Mouse (Mus musculus) forebrain, embryonic 14.5 days (tissue): Measurements from ENCODE around the gene Fstl3. TPM values are rescaled to one million over a fixed set of nuclear protein-coding genes. Genes with fewer than 3 reads are reported as not detected.

ENCODE experiments used
- ATAC-seq: fragments of 200-750 bp; cut with Nextera tagmentation; 2 replicates; pipeline ENCODE4 v1.8.0; 2017; ENCODE audit warnings: mild to moderate bottlenecking, moderate library complexity
- DNase-seq: peaks from one replicate; pipeline ENCODE4 v3.0.0-alpha.2; 2015; ENCODE audit warnings: low spot score
- H3K27ac ChIP-seq: fragments of 300-500 bp; sonication (generic); 2 replicates; pipeline ENCODE4 v1.5.1; 2014; ENCODE audit warnings: low read depth, mild to moderate bottlenecking, control low read depth, low read length, moderate library complexity
- H3K27me3 ChIP-seq: fragments of 300-500 bp; sonication (generic); replicated peaks from 2 replicates; pipeline ENCODE4 v1.6.1; 2014; ENCODE audit warnings: low read length, control low read depth, mixed read lengths; ENCODE audit not compliant: control insufficient read depth, insufficient read depth
- H3K36me3 ChIP-seq: fragments of 300-500 bp; sonication (generic); 2 replicates; pipeline ENCODE4 v1.6.1; 2014; ENCODE audit warnings: low read length, control low read depth; ENCODE audit not compliant: control insufficient read depth, insufficient read depth
- H3K4me1 ChIP-seq: fragments of 300-500 bp; sonication (generic); 2 replicates; pipeline ENCODE4 v1.6.1; 2014; ENCODE audit warnings: antibody characterized with exemption, low read length, control low read depth; ENCODE audit not compliant: control insufficient read depth, insufficient read depth
- H3K4me2 ChIP-seq: fragments of 300-500 bp; sonication (generic); 2 replicates; pipeline ENCODE4 v1.6.1; 2014; ENCODE audit warnings: mild to moderate bottlenecking, control low read depth, low read length
- H3K4me3 ChIP-seq: fragments of 300-500 bp; sonication (generic); 2 replicates; pipeline ENCODE4 v1.5.1; 2014; ENCODE audit warnings: low read depth, low read length, control low read depth
- H3K9ac ChIP-seq: fragments of 300-500 bp; sonication (generic); 2 replicates; pipeline ENCODE4 v1.6.1; 2014; ENCODE audit warnings: mild to moderate bottlenecking, low read length, control low read depth, moderate library complexity
- H3K9me3 ChIP-seq: fragments of 300-500 bp; sonication (generic); replicated peaks from 2 replicates; pipeline ENCODE4 v1.6.1; 2016; ENCODE audit warnings: low read length, control low read depth, mixed read lengths; ENCODE audit not compliant: control insufficient read depth
- WGBS: fragments of 180-500 bp; shearing (Covaris S2); extraction: QIAGEN DNeasy Blood & Tissue Kit; methylation state at CpG from one replicate; pipeline ENCODE4 v1.1.7; 2014; 5-methylcytosine and 5-hydroxymethylcytosine counted together
- polyA plus RNA-seq: library from polyadenylated mRNA; unstranded; fragments of >200 nt; fragmentation: Nextera tagmentation; extraction: Ambion mirVana; gene quantifications from 2 replicates; pipeline ENCODE4 v1.2.1, GENCODE M21; 2014

Fstl3 gene
- polyA plus RNA-seq, 1 experiment from 2014 or later: 0.58 TPM

- Histone ChIP-seq H3K4me2 (no peak overlapping the region), H3K9ac (no peak overlapping the region), H3K36me3 (peaks cover 98% of the 10 kb centered on the region), H3K27ac (no peak overlapping the region), H3K4me3 (no peak overlapping the region), H3K4me1 (no peaks in the 10 kb centered on the region), H3K9me3 (peaks cover 19% of the 10 kb centered on the region), H3K27me3 (0 out of 2 replicates have a peak, but pooled peaks cover 2% of the 10 kb centered on the region)
- ATAC-seq (no peak), DNase-seq (no peak)
- WGBS: 97% methylated on average over 28 of the region's 28 CpGs
Observed at GRCm38 (mm10) chr10:79739234-79739633, 37.8 kb upstream of the Fstl3 start.

GRCm38 (mm10) chr10:79740863-79741262 is 36.2 kb upstream of the Fstl3 start:
- no peak overlapping the region for H3K4me3 ChIP-seq
- WGBS: 50% methylated on average over 11 of the region's 11 CpGs
- H3K27ac ChIP-seq: no peak overlapping the region
- H3K9ac ChIP-seq: no peak overlapping the region
- ATAC-seq: no peak
- no peak overlapping the region for H3K4me2 ChIP-seq
- 0 out of 2 replicates have a peak, but pooled peaks cover under 1% of the 10 kb centered on the region for H3K27me3 ChIP-seq
- peaks cover 19% of the 10 kb centered on the region for H3K9me3 ChIP-seq
- H3K36me3 ChIP-seq: peaks cover 86% of the 10 kb centered on the region
- DNase-seq: no peak
- no peaks in the 10 kb centered on the region; the same call in 1 of the 2 replicates for H3K4me1 ChIP-seq

- Histone ChIP-seq H3K4me2 (no peak overlapping the region), H3K4me1 (no peaks in the 10 kb centered on the region; the same call in 1 of the 2 replicates), H3K9ac (no peak overlapping the region), H3K27me3 (no peaks in the 10 kb centered on the region), H3K9me3 (peaks cover 17% of the 10 kb centered on the region), H3K27ac (no peak overlapping the region), H3K4me3 (no peak overlapping the region), H3K36me3 (peaks cover 64% of the 10 kb centered on the region)
- 91% methylated on average over 11 of the region's 11 CpGs for WGBS
- DNase-seq (no peak), ATAC-seq (no peak)
Observed at GRCm38 (mm10) chr10:79743161-79743560, 33.9 kb upstream of the Fstl3 start.

GRCm38 (mm10) chr10:79743650-79744365 is 33.3 kb upstream of the Fstl3 start:
- H3K27ac ChIP-seq: no peak overlapping the region
- 96% methylated on average over 15 of the region's 15 CpGs for WGBS

GRCm38 (mm10) chr10:79745411-79745810 is 31.7 kb upstream of the Fstl3 start:
- Histone ChIP-seq H3K9me3 (no peaks in the 10 kb centered on the region), H3K27ac (no peak overlapping the region), H3K9ac (no peak overlapping the region), H3K4me1 (no peaks in the 10 kb centered on the region; the same call in 1 of the 2 replicates), H3K36me3 (peaks cover 41% of the 10 kb centered on the region), H3K27me3 (no peaks in the 10 kb centered on the region), H3K4me3 (peak overlapping the region; percentile 41; the same call in 1 of the 2 replicates), H3K4me2 (peak overlapping the region; percentile 56; the same call in 1 of the 2 replicates)
- no peak for DNase-seq
- 87% methylated on average over 3 of the region's 3 CpGs for WGBS
- ATAC-seq: no peak

More at GRCm38 (mm10) chr10:79743650-79744365, 33.3 kb upstream of the Fstl3 start:
- Histone ChIP-seq H3K4me2 (no peak overlapping the region), H3K4me1 (no peaks in the 10 kb centered on the region; the same call in 1 of the 2 replicates), H3K4me3 (no peak overlapping the region), H3K9ac (no peak overlapping the region), H3K36me3 (peaks cover 57% of the 10 kb centered on the region), H3K9me3 (peaks cover 13% of the 10 kb centered on the region), H3K27me3 (no peaks in the 10 kb centered on the region)
- ATAC-seq: no peak
- DNase-seq: no peak

GRCm38 (mm10) chr10:79745898-79746773 is 30.9 kb upstream of the Fstl3 start, which contains the start of gene Polrmt:
Gene Polrmt (minus strand): TSS chr10:79746581.
- Histone ChIP-seq H3K27ac (no peak within 1 kb of the TSS), H3K9ac (peak within 1 kb of the TSS; percentile 51; the same call in 1 of the 2 replicates), H3K36me3 (peaks cover 34% of the 10 kb centered on the region), H3K27me3 (no peaks in the 10 kb centered on the region), H3K4me2 (peak within 1 kb of the TSS; percentile 56), H3K9me3 (no peaks in the 10 kb centered on the region), H3K4me3 (peak within 1 kb of the TSS; percentile 41), H3K4me1 (no peaks in the 10 kb centered on the region; the same call in 1 of the 2 replicates)
- peak; percentile 99 for ATAC-seq
- WGBS: 3% methylated on average over 38 of the region's 38 CpGs
- peak; percentile 99 for DNase-seq

- no peaks in the 10 kb centered on the region; the same call in 1 of the 2 replicates for H3K4me1 ChIP-seq
- ATAC-seq: peak; percentile 60
- H3K36me3 ChIP-seq: peaks cover 28% of the 10 kb centered on the region
- H3K27me3 ChIP-seq: no peaks in the 10 kb centered on the region
- H3K9me3 ChIP-seq: no peaks in the 10 kb centered on the region
- no peak overlapping the region for H3K27ac ChIP-seq
- H3K9ac ChIP-seq: no peak overlapping the region
- H3K4me2 ChIP-seq: peak overlapping the region; percentile 42
- no peak for DNase-seq
- 24% methylated on average over 6 of the region's 6 CpGs for WGBS
- no peak overlapping the region for H3K4me3 ChIP-seq
Observed at GRCm38 (mm10) chr10:79746774-79747151, 30.3 kb upstream of the Fstl3 start.

GRCm38 (mm10) chr10:79748496-79748895 is 28.6 kb upstream of the Fstl3 start:
- H3K9ac ChIP-seq: no peak overlapping the region
- no peaks in the 10 kb centered on the region for H3K27me3 ChIP-seq
- H3K4me3 ChIP-seq: no peak overlapping the region
- H3K9me3 ChIP-seq: no peaks in the 10 kb centered on the region
- ATAC-seq (no peak), DNase-seq (no peak)
- H3K4me2 ChIP-seq: no peak overlapping the region
- 82% methylated on average over 6 of the region's 6 CpGs for WGBS
- H3K36me3 ChIP-seq: peaks cover 12% of the 10 kb centered on the region
- H3K4me1 ChIP-seq: no peaks in the 10 kb centered on the region; the same call in 1 of the 2 replicates
- no peak overlapping the region for H3K27ac ChIP-seq
